Mouse (Mus musculus) midbrain, embryonic 13.5 days (tissue): ENCODE data around the gene Caskin2. TPM values are rescaled to one million over a fixed set of nuclear protein-coding genes. Genes with fewer than 3 reads are reported as not detected.
"Not testable (repeated sequence)": the region's sequence is repeated elsewhere in the genome, so short reads cannot be mapped to it uniquely, and the experiment has no call there.

Experiments used
- ATAC-seq: fragments of 200-750 bp; cut with Nextera tagmentation; 2 replicates; pipeline ENCODE4 v1.8.0; 2017; ENCODE audit warnings: mild to moderate bottlenecking, moderate TSS enrichment, moderate library complexity
- H3K27ac ChIP-seq: fragments of 300-500 bp; sonication (generic); 2 replicates; pipeline ENCODE4 v1.5.1; 2015; ENCODE audit warnings: inconsistent platforms, mild to moderate bottlenecking, moderate library complexity
- H3K27me3 ChIP-seq: fragments of 300-500 bp; sonication (generic); 2 replicates; pipeline ENCODE4 v1.6.1; 2015; ENCODE audit warnings: mild to moderate bottlenecking, inconsistent platforms
- H3K36me3 ChIP-seq: fragments of 300-500 bp; sonication (generic); 2 replicates; pipeline ENCODE4 v1.6.1; 2015; ENCODE audit warnings: mild to moderate bottlenecking, inconsistent platforms
- H3K4me1 ChIP-seq: fragments of 300-500 bp; sonication (generic); replicated peaks from 2 replicates; pipeline ENCODE4 v1.6.1; 2015; ENCODE audit warnings: inconsistent platforms
- H3K4me2 ChIP-seq: fragments of 300-500 bp; sonication (generic); replicated peaks from 2 replicates; pipeline ENCODE4 v1.6.1; 2015; ENCODE audit warnings: moderate library complexity, mild to moderate bottlenecking, inconsistent platforms
- H3K4me3 ChIP-seq: fragments of 300-500 bp; sonication (generic); replicated peaks from 2 replicates; pipeline ENCODE4 v1.5.1; 2015; ENCODE audit warnings: mild to moderate bottlenecking, inconsistent platforms
- H3K9ac ChIP-seq: fragments of 300-500 bp; sonication (generic); replicated peaks from 2 replicates; pipeline ENCODE4 v1.6.1; 2015; ENCODE audit warnings: mild to moderate bottlenecking, inconsistent platforms
- H3K9me3 ChIP-seq: fragments of 300-500 bp; sonication (generic); 2 replicates; pipeline ENCODE4 v1.6.1; 2016; ENCODE audit warnings: mild to moderate bottlenecking, inconsistent platforms
- WGBS: fragments of 180-500 bp; shearing (Covaris S2); methylation state at CpG from one replicate; pipeline ENCODE4 v1.1.7; 2015; 5-methylcytosine and 5-hydroxymethylcytosine counted together
- polyA plus RNA-seq: library from polyadenylated mRNA; unstranded; fragments of >200 nt; fragmentation: Nextera tagmentation; extraction: Ambion mirVana; gene quantifications from 2 replicates; pipeline ENCODE4 v1.2.1, GENCODE M21; 2015

Gene Caskin2
- polyA plus RNA-seq, 1 experiment from 2014 or later: 12.3 TPM

- 89% methylated on average over 8 of the region's 8 CpGs for whole genome bisulfite sequencing
- Histone ChIP-seq H3K4me3 (no peak overlapping the region; the same call in 1 of the 2 replicates), H3K9me3 (no peaks in the 10 kb centered on the region), H3K4me1 (peaks cover 35% of the 10 kb centered on the region), H3K4me2 (peak overlapping the region; percentile 81), H3K36me3 (0 out of 2 replicates have a peak, but pooled peaks cover 2% of the 10 kb centered on the region), H3K9ac (peak overlapping the region; percentile 93; the same call in 1 of the 2 replicates), H3K27ac (peak overlapping the region; percentile 92; the same call in 1 of the 2 replicates), H3K27me3 (no peaks in the 10 kb centered on the region)
- no peak for ATAC-seq
Observed at GRCm38 (mm10) chr11:115766981-115767380, 46.5 kb downstream of the Caskin2 start.

GRCm38 (mm10) chr11:115766356-115766943, 47.0 kb downstream of the Caskin2 start:
- H3K27ac ChIP-seq: peak overlapping the region; percentile 92
- 0 out of 2 replicates have a peak, but pooled peaks cover 2% of the 10 kb centered on the region for H3K36me3 ChIP-seq
- no peaks in the 10 kb centered on the region for H3K27me3 ChIP-seq
- 37% methylated on average over 13 of the region's 13 CpGs for WGBS
- H3K4me2 ChIP-seq: peak overlapping the region; percentile 81
- peak overlapping the region; percentile 93 for H3K9ac ChIP-seq
- H3K9me3 ChIP-seq: no peaks in the 10 kb centered on the region
- H3K4me1 ChIP-seq: peaks cover 35% of the 10 kb centered on the region
- no peak for ATAC-seq
- peak overlapping the region; percentile 84 for H3K4me3 ChIP-seq

GRCm38 (mm10) chr11:115765607-115766141, 47.8 kb downstream of the Caskin2 start:
- Histone ChIP-seq H3K27me3 (no peaks in the 10 kb centered on the region), H3K9ac (peak overlapping the region; percentile 93), H3K27ac (peak overlapping the region; percentile 92), H3K4me3 (peak overlapping the region; percentile 84), H3K36me3 (0 out of 2 replicates have a peak, but pooled peaks cover 2% of the 10 kb centered on the region), H3K9me3 (no peaks in the 10 kb centered on the region), H3K4me1 (peaks cover 35% of the 10 kb centered on the region), H3K4me2 (peak overlapping the region; percentile 81)
- ATAC-seq: peak; percentile 91
- 0% methylated on average over 34 of the region's 34 CpGs for WGBS

GRCm38 (mm10) chr11:115765103-115765606, 48.3 kb downstream of the Caskin2 start, which contains the start of gene Tmem94:
Tmem94 (plus strand) TSS chr11:115765433.
- H3K36me3 ChIP-seq: 0 out of 2 replicates have a peak, but pooled peaks cover 2% of the 10 kb centered on the region
- H3K4me3 ChIP-seq: peak within 1 kb of the TSS; percentile 84
- H3K9ac ChIP-seq: peak within 1 kb of the TSS; percentile 93
- peak; percentile 96 for ATAC-seq
- under 1% methylated on average over 32 of the region's 32 CpGs for WGBS
- H3K9me3 ChIP-seq: no peaks in the 10 kb centered on the region
- H3K27ac ChIP-seq: peak within 1 kb of the TSS; percentile 92
- H3K4me1 ChIP-seq: peaks cover 35% of the 10 kb centered on the region
- H3K27me3 ChIP-seq: no peaks in the 10 kb centered on the region
- peak within 1 kb of the TSS; percentile 81 for H3K4me2 ChIP-seq

- H3K27me3 ChIP-seq: no peaks in the 10 kb centered on the region
- H3K4me1 ChIP-seq: peaks cover 32% of the 10 kb centered on the region
- H3K4me3 ChIP-seq: peak overlapping the region; percentile 84
- no peaks in the 10 kb centered on the region for H3K9me3 ChIP-seq
- no peak for ATAC-seq
- H3K36me3 ChIP-seq: no peaks in the 10 kb centered on the region
- 24% methylated on average over 2 of the region's 2 CpGs for WGBS
- H3K27ac ChIP-seq: peak overlapping the region; percentile 71
- peak overlapping the region; percentile 81 for H3K4me2 ChIP-seq
- peak overlapping the region; percentile 55 for H3K9ac ChIP-seq
Observed at GRCm38 (mm10) chr11:115764698-115765097, 48.7 kb downstream of the Caskin2 start.

GRCm38 (mm10) chr11:115762176-115762575, 51.3 kb downstream of the Caskin2 start:
- WGBS: 92% methylated on average over 7 of the region's 7 CpGs
- H3K9me3 ChIP-seq, H3K27ac ChIP-seq: not testable (repeated sequence)

GRCm38 (mm10) chr11:115753485-115753884, 60.0 kb downstream of the Caskin2 start:
- ATAC-seq: no peak
- H3K4me2 ChIP-seq: no peak overlapping the region
- no peak overlapping the region for H3K27ac ChIP-seq
- no peaks in the 10 kb centered on the region for H3K36me3 ChIP-seq
- peaks cover 5% of the 10 kb centered on the region; the same call in 1 of the 2 replicates for H3K4me1 ChIP-seq
- H3K27me3 ChIP-seq: no peaks in the 10 kb centered on the region
- no peak overlapping the region for H3K4me3 ChIP-seq
- no peak overlapping the region for H3K9ac ChIP-seq
- WGBS: 81% methylated on average over 4 of the region's 4 CpGs
- H3K9me3 ChIP-seq: no peaks in the 10 kb centered on the region

More at GRCm38 (mm10) chr11:115762176-115762575, 51.3 kb downstream of the Caskin2 start:
- not testable (repeated sequence) for H3K27me3 ChIP-seq, ATAC-seq, H3K4me2 ChIP-seq, H3K9ac ChIP-seq, H3K4me3 ChIP-seq, H3K36me3 ChIP-seq
- H3K4me1 ChIP-seq: peaks cover 13% of the 10 kb centered on the region

- Histone ChIP-seq H3K4me1 (peaks cover 5% of the 10 kb centered on the region; the same call in 1 of the 2 replicates), H3K27ac (0 out of 2 replicates have a peak overlapping the region, but pooled peaks have one; percentile 5), H3K4me2 (no peak overlapping the region), H3K9me3 (no peaks in the 10 kb centered on the region), H3K36me3 (no peaks in the 10 kb centered on the region), H3K9ac (no peak overlapping the region), H3K4me3 (no peak overlapping the region), H3K27me3 (no peaks in the 10 kb centered on the region)
- 0 out of 2 replicates have a peak, but pooled peaks have one; percentile 45 for ATAC-seq
- 37% methylated on average over 7 of the region's 7 CpGs for WGBS
Observed at GRCm38 (mm10) chr11:115752653-115753052, 60.8 kb downstream of the Caskin2 start.

- Histone ChIP-seq H3K9ac (no peak overlapping the region), H3K27me3 (no peaks in the 10 kb centered on the region), H3K27ac (no peak overlapping the region), H3K4me3 (no peak overlapping the region), H3K9me3 (no peaks in the 10 kb centered on the region), H3K4me2 (no peak overlapping the region), H3K36me3 (no peaks in the 10 kb centered on the region), H3K4me1 (peaks cover 13% of the 10 kb centered on the region; the same call in 1 of the 2 replicates)
- no peak for ATAC-seq
- 70% methylated on average over 2 of the region's 2 CpGs for WGBS
Observed at GRCm38 (mm10) chr11:115751725-115752124, 61.7 kb downstream of the Caskin2 start.

GRCm38 (mm10) chr11:115749834-115750233, 63.6 kb downstream of the Caskin2 start:
- H3K27ac ChIP-seq: no peak overlapping the region
- 87% methylated on average over 5 of the region's 5 CpGs for WGBS
- no peak overlapping the region for H3K9ac ChIP-seq
- H3K4me3 ChIP-seq: no peak overlapping the region
- no peaks in the 10 kb centered on the region for H3K9me3 ChIP-seq
- H3K4me2 ChIP-seq: no peak overlapping the region
- H3K4me1 ChIP-seq: peaks cover 14% of the 10 kb centered on the region; the same call in 1 of the 2 replicates
- no peak for ATAC-seq
- H3K36me3 ChIP-seq: no peaks in the 10 kb centered on the region
- no peaks in the 10 kb centered on the region for H3K27me3 ChIP-seq
